Mouse (Mus musculus): ENCODE measurements around the gene Pex5. TPM values are rescaled to one million over a fixed set of nuclear protein-coding genes. Genes with fewer than 3 reads are reported as not detected.

Gene Pex5
- polyA plus RNA-seq (2012; rRNA removed; ENCODE audit: low replicate concordance): 46.5 and 54.1 TPM in 2 replicates

DNA sequence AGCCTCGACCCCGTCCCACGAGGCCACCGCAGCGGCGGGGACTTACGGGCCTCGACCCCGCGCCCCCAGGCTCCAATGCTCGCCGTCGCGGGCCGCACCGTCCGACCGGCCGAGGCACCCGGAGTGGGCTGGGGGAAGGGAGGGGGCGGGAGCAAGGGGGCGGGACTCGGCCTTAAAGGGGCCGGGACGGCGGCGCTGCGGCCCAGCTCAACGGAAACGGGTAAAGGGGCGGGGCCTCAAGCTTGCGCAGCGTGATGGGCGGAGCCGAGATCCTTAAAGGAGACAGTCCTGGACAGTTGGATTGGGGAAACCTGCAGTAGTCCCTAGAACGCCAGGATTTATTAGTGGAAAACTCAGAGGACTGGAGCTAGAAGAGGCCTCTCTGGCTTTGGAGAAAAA, at the start of gene Pex5:
Gene Pex5, minus strand, starts transcription at position 141 of the 399 bp plus-strand sequence.

Other genes with a start within 250 kb of the Pex5 start
- not detected in 2 replicates for gene Vmn2r27, start 183.2 kb downstream of the Pex5 start, polyA plus RNA-seq (2012; rRNA removed; ENCODE audit: low replicate concordance)
- gene Cd163, start 110.4 kb downstream of the Pex5 start, polyA plus RNA-seq (2012; rRNA removed; ENCODE audit: low replicate concordance): 2.6 and 6.1 TPM in 2 replicates
- gene Clstn3, start 49.7 kb upstream of the Pex5 start, polyA plus RNA-seq (2012; rRNA removed; ENCODE audit: low replicate concordance): 46.9 and 56.5 TPM in 2 replicates
- 6.1 and 7.9 TPM in 2 replicates for gene C1rl, start 78.0 kb upstream of the Pex5 start, polyA plus RNA-seq (2012; rRNA removed; ENCODE audit: low replicate concordance)
- gene C1ra, start 97.3 kb upstream of the Pex5 start, polyA plus RNA-seq (2012; rRNA removed; ENCODE audit: low replicate concordance): 67.2 and 93.0 TPM in 2 replicates
- 115 and 294 TPM in 2 replicates for gene C1s1, start 127.3 kb upstream of the Pex5 start, polyA plus RNA-seq (2012; rRNA removed; ENCODE audit: low replicate concordance)
- 0.19 and 0.26 TPM in 2 replicates for gene C1rb, start 155.2 kb upstream of the Pex5 start, polyA plus RNA-seq (2012; rRNA removed; ENCODE audit: low replicate concordance)
- gene C1s2, start 221.0 kb upstream of the Pex5 start, polyA plus RNA-seq (2012; rRNA removed; ENCODE audit: low replicate concordance): 0.10 and 0.45 TPM in 2 replicates
- 150 and 207 TPM in 2 replicates for gene Lpcat3, start 248.0 kb upstream of the Pex5 start, polyA plus RNA-seq (2012; rRNA removed; ENCODE audit: low replicate concordance)